In genomic region chr15:61108957-61109356, GRCm38 (mm10) we compare ENCODE assay signal across 10 mouse cellular contexts.
DNase-seq lines count a peak whose midpoint lies in the region; ATAC-seq and TF ChIP-seq lines count a peak whose summit lies in the region.
"Had no signal": no experiment of that assay in that cellular context is flagged by ENCODE, and none has a peak within 500 bp of the region (broad histone marks: within the 10 kb centered on the region; RNA-seq: fewer than 3 reads in every experiment).

No protein-coding gene starts in this region.

- no peak overlapping the region for H3K9ac ChIP-seq in intestine, embryonic 16.5 days (ENCODE audit: low read depth, low read length)
- H3K9ac ChIP-seq in intestine, postnatal 0 days (ENCODE audit: low read depth, low read length) = no peak overlapping the region
- H3K9ac ChIP-seq in embryonic facial prominence, embryonic 15.5 days = no peak overlapping the region
- H3K9ac ChIP-seq in limb, embryonic 14.5 days (ENCODE audit: low read depth, low read length, severe bottlenecking) = no peak overlapping the region

- no peak overlapping the region for H3K4me3 ChIP-seq in intestine, embryonic 16.5 days (ENCODE audit: low read length)
- no peak overlapping the region for H3K4me3 ChIP-seq in intestine, postnatal 0 days (ENCODE audit: low read depth, low read length)
- no peak overlapping the region for H3K4me3 ChIP-seq in embryonic facial prominence, embryonic 15.5 days (replicated peaks)
- no peak overlapping the region for H3K4me3 ChIP-seq in limb, embryonic 14.5 days (replicated peaks; ENCODE audit: low read length)

- no peak for ATAC-seq in intestine, embryonic 16.5 days
- no peak for ATAC-seq in intestine, postnatal 0 days
- peak; percentile 60 for ATAC-seq in embryonic facial prominence, embryonic 15.5 days (ENCODE audit: insufficient number of reproducible peaks, low FRiP score, low TSS enrichment, low read depth)
- peak; percentile 77; the same call in 1 of the 2 replicates for ATAC-seq in limb, embryonic 14.5 days (ENCODE audit: low FRiP score, low read depth)

- H3K27ac ChIP-seq in intestine, embryonic 16.5 days (ENCODE audit: low read length) = 0 out of 2 replicates have a peak overlapping the region, but pooled peaks have one; percentile 4
- H3K27ac ChIP-seq in intestine, postnatal 0 days (ENCODE audit: low read depth, low read length) = no peak overlapping the region
- peak overlapping the region; percentile 35; the same call in 1 of the 2 replicates for H3K27ac ChIP-seq in embryonic facial prominence, embryonic 15.5 days (replicated peaks)
- peak overlapping the region; percentile 55; the same call in 1 of the 2 replicates for H3K27ac ChIP-seq in limb, embryonic 14.5 days (replicated peaks; ENCODE audit: low read depth, low read length)

- TF ChIP-seq POLR2A in limb, embryonic 14.5 days (IDR thresholded peaks at IDR 0.05; ENCODE audit: borderline replicate concordance, extremely low read depth, insufficient read depth, insufficient read length) = no peak

- no peak for TF ChIP-seq CTCF in intestine, postnatal 0 days (IDR thresholded peaks at IDR 0.05; ENCODE audit: low read depth)

- whole genome bisulfite sequencing in intestine, embryonic 16.5 days = 67% methylated on average over 2 of the region's 2 CpGs
- WGBS in intestine, postnatal 0 days = 66% methylated on average over 2 of the region's 2 CpGs
- 38% methylated on average over 2 of the region's 2 CpGs for WGBS in embryonic facial prominence, embryonic 15.5 days
- 22% methylated on average over 2 of the region's 2 CpGs for WGBS in limb, embryonic 14.5 days

- DNase-seq in embryo, embryonic 10.5 days (ENCODE audit: low spot score) = peak; percentile 36
- peak; percentile 38 for DNase-seq in limb, embryonic 14.5 days (ENCODE audit: low spot score)
- DNase-seq in MN1 (ENCODE audit: low spot score) = no peak
- no peak for DNase-seq in lung, postnatal 36 days
- DNase-seq: gastrocnemius, postnatal 36 days; lung, adult 2 months had no signal

- H3K4me2 ChIP-seq in intestine, embryonic 16.5 days (ENCODE audit: low read depth, low read length) = no peak overlapping the region
- H3K4me2 ChIP-seq in intestine, postnatal 0 days (replicated peaks; ENCODE audit: low read depth) = no peak overlapping the region
- no peak overlapping the region for H3K4me2 ChIP-seq in embryonic facial prominence, embryonic 15.5 days (replicated peaks)
- no peak overlapping the region for H3K4me2 ChIP-seq in limb, embryonic 14.5 days (replicated peaks; ENCODE audit: low read depth, low read length, severe bottlenecking)
- H3K4me2 ChIP-seq: midbrain, embryonic 11.5 days had no signal

- H3K27me3 ChIP-seq in intestine, embryonic 16.5 days (replicated peaks; ENCODE audit: control insufficient read depth, insufficient read depth, low read length) = no peaks in the 10 kb centered on the region
- H3K27me3 ChIP-seq in intestine, postnatal 0 days (replicated peaks; ENCODE audit: control insufficient read depth, insufficient read depth, low read length) = no peaks in the 10 kb centered on the region
- H3K27me3 ChIP-seq in embryonic facial prominence, embryonic 15.5 days = no peaks in the 10 kb centered on the region
- H3K27me3 ChIP-seq in limb, embryonic 14.5 days (ENCODE audit: control insufficient read depth, insufficient read depth, low read length) = no peaks in the 10 kb centered on the region

- no peaks in the 10 kb centered on the region for H3K36me3 ChIP-seq in intestine, embryonic 16.5 days (ENCODE audit: control insufficient read depth, insufficient read depth, low read length)
- no peaks in the 10 kb centered on the region for H3K36me3 ChIP-seq in intestine, postnatal 0 days (ENCODE audit: control insufficient read depth, insufficient read depth)
- H3K36me3 ChIP-seq in embryonic facial prominence, embryonic 15.5 days = no peaks in the 10 kb centered on the region
- H3K36me3 ChIP-seq in limb, embryonic 14.5 days (ENCODE audit: control insufficient read depth, insufficient read depth, low read length) = no peaks in the 10 kb centered on the region

- no peaks in the 10 kb centered on the region for H3K9me3 ChIP-seq in intestine, embryonic 16.5 days (ENCODE audit: control insufficient read depth, low read length)
- no peaks in the 10 kb centered on the region for H3K9me3 ChIP-seq in intestine, postnatal 0 days (ENCODE audit: control insufficient read depth)
- H3K9me3 ChIP-seq in embryonic facial prominence, embryonic 15.5 days (replicated peaks) = no peaks in the 10 kb centered on the region
- no peaks in the 10 kb centered on the region for H3K9me3 ChIP-seq in limb, embryonic 14.5 days (ENCODE audit: control insufficient read depth, low read length)

- no peaks in the 10 kb centered on the region for H3K4me1 ChIP-seq in intestine, embryonic 16.5 days (ENCODE audit: control insufficient read depth, insufficient read depth, low read length)
- H3K4me1 ChIP-seq in intestine, postnatal 0 days (replicated peaks; ENCODE audit: control insufficient read depth, insufficient read depth, low read length) = no peaks in the 10 kb centered on the region
- peaks cover 11% of the 10 kb centered on the region; the same call in 1 of the 2 replicates for H3K4me1 ChIP-seq in embryonic facial prominence, embryonic 15.5 days
- 0 out of 2 replicates have a peak, but pooled peaks cover 4% of the 10 kb centered on the region for H3K4me1 ChIP-seq in limb, embryonic 14.5 days (ENCODE audit: control insufficient read depth, insufficient read depth, low read length)

Comparison
In these comparisons a context has a peak if more than half of its experiments do, and no peak if none do; other contexts are left out.
1. ATAC-seq: peak in embryonic facial prominence, embryonic 15.5 days (single experiment) and limb, embryonic 14.5 days (single experiment); none in intestine, embryonic 16.5 days (single experiment) and intestine, postnatal 0 days (single experiment).
2. DNase-seq: peak in embryo, embryonic 10.5 days (single experiment) and limb, embryonic 14.5 days (single experiment); none in MN1 (single experiment) and lung, postnatal 36 days (single experiment).